Mouse (Mus musculus): ENCODE results near the gene Bcl2l1.

DNA sequence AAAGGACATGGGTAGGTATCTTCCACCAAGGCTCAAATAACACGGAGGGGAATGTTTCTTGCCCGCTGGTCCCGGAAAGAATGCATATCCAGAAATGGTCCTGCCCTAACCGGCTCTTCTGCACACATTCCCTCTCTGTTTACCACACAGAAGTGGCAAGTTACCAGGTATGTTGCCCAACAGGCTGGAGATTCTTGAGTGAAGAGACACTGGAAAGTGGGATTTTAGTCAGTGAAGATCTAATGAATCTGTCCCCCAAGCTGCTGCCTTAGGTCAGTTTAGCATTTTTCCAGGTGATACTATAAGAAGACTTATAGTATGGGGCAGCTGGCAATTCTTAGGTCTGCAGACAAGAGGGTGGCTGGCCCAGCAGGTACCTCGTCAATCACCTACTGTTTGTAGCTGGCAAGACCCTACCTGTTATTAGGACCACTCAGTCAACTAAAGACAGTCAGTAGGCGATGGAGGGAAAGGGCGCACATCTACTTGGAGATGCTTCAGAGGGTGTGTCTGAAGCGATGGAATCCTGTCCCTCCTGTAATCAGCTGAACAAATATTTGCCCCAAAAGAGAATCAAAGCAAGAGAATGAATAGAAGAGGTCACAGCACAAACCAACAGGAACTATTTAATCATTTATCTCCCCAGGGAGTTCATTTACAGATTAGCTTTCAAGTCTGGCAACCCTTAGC, 4.1 kb downstream of the Bcl2l1 start:
- TF ChIP-seq POLR2A (IDR thresholded peaks at IDR 0.05; ENCODE audit: low read depth, low read length) (no peak), CTCF (IDR thresholded peaks at IDR 0.05; ENCODE audit: borderline replicate concordance, insufficient read depth, low read length) (no peak)

Measured in embryonic fibroblast, embryonic 13.5 days (primary cell).